Mouse (Mus musculus) lung, adult 2 months (tissue): ENCODE results near the gene Ifi35.

ENCODE experiments used
- CTCF ChIP-seq: fragments of 200-500 bp; IDR thresholded peaks from 2 replicates; pipeline ENCODE4 v1.5.1; 2011; ENCODE audit warnings: mild to moderate bottlenecking, low read length, control low read depth; ENCODE audit not compliant: insufficient read depth
- POLR2A ChIP-seq: fragments of 200-500 bp; IDR thresholded peaks from 2 replicates; pipeline ENCODE4 v1.6.1; 2011; ENCODE audit warnings: low read depth, mild to moderate bottlenecking, control low read depth, low read length, borderline replicate concordance; ENCODE audit errors: extremely low read depth

DNA sequence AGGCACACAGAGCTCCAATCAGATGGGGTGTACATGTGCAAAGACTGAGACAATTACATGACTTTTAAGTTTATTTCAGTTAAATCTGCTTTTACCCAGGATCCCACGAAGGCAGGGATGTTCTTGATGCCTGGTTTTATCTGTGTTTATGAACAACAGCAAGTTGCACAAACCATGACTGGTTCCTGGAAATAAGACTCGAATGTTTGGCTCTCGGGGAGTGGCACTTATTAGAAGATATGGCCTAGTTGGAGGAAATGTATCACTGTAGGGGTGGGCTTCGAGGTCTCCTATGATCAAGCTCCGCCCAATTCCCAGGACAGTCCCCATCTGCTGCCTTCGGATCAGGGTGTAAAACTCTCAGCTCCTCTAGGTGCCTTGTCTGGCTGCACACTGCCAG, 37.9 kb downstream of the Ifi35 start:
- TF ChIP-seq POLR2A (no peak), CTCF (no peak)
